Mouse (Mus musculus): ENCODE results near the gene Pitpnc1. TPM values are rescaled to one million over a fixed set of nuclear protein-coding genes. Genes with fewer than 3 reads are reported as not detected.

The Pitpnc1 gene
- polyA plus RNA-seq, 1 experiment, result 0.25 TPM

- no peak overlapping the region for H3K4me3 ChIP-seq (ENCODE audit: insufficient read depth, poor library complexity, severe bottlenecking)
- H3K79me2 ChIP-seq (ENCODE audit: control insufficient read depth, insufficient read depth), result no peaks in the 10 kb centered on the region
- no peaks in the 10 kb centered on the region for H3K27me3 ChIP-seq (ENCODE audit: control insufficient read depth, insufficient read depth, insufficient read length)
- no peaks in the 10 kb centered on the region for H3K79me3 ChIP-seq (ENCODE audit: low read depth)
- H3ac ChIP-seq (ENCODE audit: control insufficient read depth, insufficient read length, low read depth), result no peak overlapping the region
- no peaks in the 10 kb centered on the region for H3K36me3 ChIP-seq (ENCODE audit: control insufficient read depth, insufficient read depth)
- no peak for TF ChIP-seq USF1 (IDR thresholded peaks at IDR 0.05; ENCODE audit: low read depth)
- no peak for TF ChIP-seq MAX (IDR thresholded peaks at IDR 0.05)
- no peak for TF ChIP-seq FOSL1 (IDR thresholded peaks at IDR 0.05; ENCODE audit: insufficient read depth, low read length, poor library complexity, severe bottlenecking)
Measured at GRCm38 (mm10) chr11:107352596-107352995, 117.9 kb downstream of the Pitpnc1 start.

- Histone ChIP-seq H3K79me2 (ENCODE audit: control insufficient read depth, insufficient read depth) (no peaks in the 10 kb centered on the region), H3K36me3 (ENCODE audit: control insufficient read depth, insufficient read depth) (no peaks in the 10 kb centered on the region), H3K4me3 (ENCODE audit: insufficient read depth, poor library complexity, severe bottlenecking) (no peak overlapping the region), H3ac (ENCODE audit: control insufficient read depth, insufficient read length, low read depth) (no peak overlapping the region), H3K79me3 (ENCODE audit: low read depth) (no peaks in the 10 kb centered on the region), H3K27me3 (ENCODE audit: control insufficient read depth, insufficient read depth, insufficient read length) (no peaks in the 10 kb centered on the region)
- TF ChIP-seq MYOD1 (IDR thresholded peaks at IDR 0.05; ENCODE audit: control insufficient read depth, insufficient read length, low read depth) (no peak), MAX (IDR thresholded peaks at IDR 0.05) (no peak), USF1 (IDR thresholded peaks at IDR 0.05; ENCODE audit: low read depth) (no peak), FOSL1 (IDR thresholded peaks at IDR 0.05; ENCODE audit: insufficient read depth, low read length, poor library complexity, severe bottlenecking) (no peak), MYOG (IDR thresholded peaks at IDR 0.05; ENCODE audit: control insufficient read depth, extremely low read depth, insufficient read length) (no peak), CTCF (IDR thresholded peaks at IDR 0.05; ENCODE audit: control insufficient read depth, insufficient read depth, insufficient read length) (no peak), CEBPB (IDR thresholded peaks at IDR 0.05; ENCODE audit: low read depth) (no peak)
Measured at GRCm38 (mm10) chr11:107349756-107350155, 120.7 kb downstream of the Pitpnc1 start.

- Histone ChIP-seq H3K79me2 (ENCODE audit: control insufficient read depth, insufficient read depth) (no peaks in the 10 kb centered on the region), H3K79me3 (ENCODE audit: low read depth) (no peaks in the 10 kb centered on the region), H3K36me3 (ENCODE audit: control insufficient read depth, insufficient read depth) (no peaks in the 10 kb centered on the region), H3K27me3 (ENCODE audit: control insufficient read depth, insufficient read depth, insufficient read length) (peaks cover 3% of the 10 kb centered on the region), H3ac (ENCODE audit: control insufficient read depth, insufficient read length, low read depth) (no peak overlapping the region), H3K4me3 (ENCODE audit: insufficient read depth, poor library complexity, severe bottlenecking) (no peak overlapping the region)
- TF ChIP-seq CEBPB (IDR thresholded peaks at IDR 0.05; ENCODE audit: low read depth), result no peak
- no peak for TF ChIP-seq FOSL1 (IDR thresholded peaks at IDR 0.05; ENCODE audit: insufficient read depth, low read length, poor library complexity, severe bottlenecking)
- TF ChIP-seq MYOD1 (IDR thresholded peaks at IDR 0.05; ENCODE audit: control insufficient read depth, insufficient read length, low read depth), result no peak
- TF ChIP-seq CTCF (IDR thresholded peaks at IDR 0.05; ENCODE audit: control insufficient read depth, insufficient read depth, insufficient read length), result no peak
- no peak for TF ChIP-seq MYOG (IDR thresholded peaks at IDR 0.05; ENCODE audit: control insufficient read depth, extremely low read depth, insufficient read length)
- TF ChIP-seq USF1 (IDR thresholded peaks at IDR 0.05; ENCODE audit: low read depth), result no peak
- no peak for TF ChIP-seq MAX (IDR thresholded peaks at IDR 0.05)
Measured at GRCm38 (mm10) chr11:107343031-107343430, 127.5 kb downstream of the Pitpnc1 start.

- Histone ChIP-seq H3K27me3 (ENCODE audit: control insufficient read depth, insufficient read depth, insufficient read length) (peaks cover 3% of the 10 kb centered on the region), H3K79me2 (ENCODE audit: control insufficient read depth, insufficient read depth) (no peaks in the 10 kb centered on the region), H3K4me3 (ENCODE audit: insufficient read depth, poor library complexity, severe bottlenecking) (no peak overlapping the region), H3ac (ENCODE audit: control insufficient read depth, insufficient read length, low read depth) (no peak overlapping the region), H3K36me3 (ENCODE audit: control insufficient read depth, insufficient read depth) (no peaks in the 10 kb centered on the region), H3K79me3 (ENCODE audit: low read depth) (no peaks in the 10 kb centered on the region)
- TF ChIP-seq MAX (IDR thresholded peaks at IDR 0.05), result no peak
- no peak for TF ChIP-seq USF1 (IDR thresholded peaks at IDR 0.05; ENCODE audit: low read depth)
- TF ChIP-seq CTCF (IDR thresholded peaks at IDR 0.05; ENCODE audit: control insufficient read depth, insufficient read depth, insufficient read length), result no peak
- TF ChIP-seq FOSL1 (IDR thresholded peaks at IDR 0.05; ENCODE audit: insufficient read depth, low read length, poor library complexity, severe bottlenecking), result no peak
- no peak for TF ChIP-seq MYOD1 (IDR thresholded peaks at IDR 0.05; ENCODE audit: control insufficient read depth, insufficient read length, low read depth)
- no peak for TF ChIP-seq MYOG (IDR thresholded peaks at IDR 0.05; ENCODE audit: control insufficient read depth, extremely low read depth, insufficient read length)
- TF ChIP-seq CEBPB (IDR thresholded peaks at IDR 0.05; ENCODE audit: low read depth), result no peak
Measured at GRCm38 (mm10) chr11:107342432-107342831, 128.1 kb downstream of the Pitpnc1 start.

GRCm38 (mm10) chr11:107341293-107341692 lies 129.2 kb downstream of the Pitpnc1 start:
- Histone ChIP-seq H3K36me3 (ENCODE audit: control insufficient read depth, insufficient read depth) (no peaks in the 10 kb centered on the region), H3K79me2 (ENCODE audit: control insufficient read depth, insufficient read depth) (no peaks in the 10 kb centered on the region), H3K79me3 (ENCODE audit: low read depth) (no peaks in the 10 kb centered on the region), H3K4me3 (ENCODE audit: insufficient read depth, poor library complexity, severe bottlenecking) (no peak overlapping the region), H3ac (ENCODE audit: control insufficient read depth, insufficient read length, low read depth) (no peak overlapping the region), H3K27me3 (ENCODE audit: control insufficient read depth, insufficient read depth, insufficient read length) (peaks cover 3% of the 10 kb centered on the region)
- TF ChIP-seq MAX (IDR thresholded peaks at IDR 0.05) (no peak), MYOD1 (IDR thresholded peaks at IDR 0.05; ENCODE audit: control insufficient read depth, insufficient read length, low read depth) (no peak), CTCF (IDR thresholded peaks at IDR 0.05; ENCODE audit: control insufficient read depth, insufficient read depth, insufficient read length) (no peak), MYOG (IDR thresholded peaks at IDR 0.05; ENCODE audit: control insufficient read depth, extremely low read depth, insufficient read length) (no peak), FOSL1 (IDR thresholded peaks at IDR 0.05; ENCODE audit: insufficient read depth, low read length, poor library complexity, severe bottlenecking) (no peak), USF1 (IDR thresholded peaks at IDR 0.05; ENCODE audit: low read depth) (no peak), CEBPB (IDR thresholded peaks at IDR 0.05; ENCODE audit: low read depth) (no peak)

GRCm38 (mm10) chr11:107340793-107341192 lies 129.7 kb downstream of the Pitpnc1 start:
- H3ac ChIP-seq (ENCODE audit: control insufficient read depth, insufficient read length, low read depth), result no peak overlapping the region
- no peaks in the 10 kb centered on the region for H3K79me2 ChIP-seq (ENCODE audit: control insufficient read depth, insufficient read depth)
- no peaks in the 10 kb centered on the region for H3K36me3 ChIP-seq (ENCODE audit: control insufficient read depth, insufficient read depth)
- H3K79me3 ChIP-seq (ENCODE audit: low read depth), result no peaks in the 10 kb centered on the region
- no peak overlapping the region for H3K4me3 ChIP-seq (ENCODE audit: insufficient read depth, poor library complexity, severe bottlenecking)
- peaks cover 3% of the 10 kb centered on the region for H3K27me3 ChIP-seq (ENCODE audit: control insufficient read depth, insufficient read depth, insufficient read length)
- no peak for TF ChIP-seq MAX (IDR thresholded peaks at IDR 0.05)
- TF ChIP-seq USF1 (IDR thresholded peaks at IDR 0.05; ENCODE audit: low read depth), result no peak
- TF ChIP-seq CTCF (IDR thresholded peaks at IDR 0.05; ENCODE audit: control insufficient read depth, insufficient read depth, insufficient read length), result no peak
- TF ChIP-seq MYOG (IDR thresholded peaks at IDR 0.05; ENCODE audit: control insufficient read depth, extremely low read depth, insufficient read length), result no peak
- TF ChIP-seq FOSL1 (IDR thresholded peaks at IDR 0.05; ENCODE audit: insufficient read depth, low read length, poor library complexity, severe bottlenecking), result no peak
- no peak for TF ChIP-seq MYOD1 (IDR thresholded peaks at IDR 0.05; ENCODE audit: control insufficient read depth, insufficient read length, low read depth)
- no peak for TF ChIP-seq CEBPB (IDR thresholded peaks at IDR 0.05; ENCODE audit: low read depth)

All from C2C12 (cell line).